Mouse (Mus musculus): ENCODE results near the gene Gli3.

GRCm38 (mm10) chr13:15446004-15446403 is 17.0 kb upstream of the Gli3 start:
- TF ChIP-seq CTCF (IDR thresholded peaks at IDR 0.05; ENCODE audit: control insufficient read depth, insufficient read depth, insufficient replicate concordance, low read depth, low read length): no peak
- no peak for TF ChIP-seq POLR2A (IDR thresholded peaks at IDR 0.05; ENCODE audit: control insufficient read depth, low read depth, low read length)
